Mouse (Mus musculus): ENCODE results near the gene D17Wsu92e. TPM values are rescaled to one million over a fixed set of nuclear protein-coding genes. Genes with fewer than 3 reads are reported as not detected.

Gene D17Wsu92e
- polyA plus RNA-seq, 1 experiment from 2014 or later: 23.8 TPM

DNA sequence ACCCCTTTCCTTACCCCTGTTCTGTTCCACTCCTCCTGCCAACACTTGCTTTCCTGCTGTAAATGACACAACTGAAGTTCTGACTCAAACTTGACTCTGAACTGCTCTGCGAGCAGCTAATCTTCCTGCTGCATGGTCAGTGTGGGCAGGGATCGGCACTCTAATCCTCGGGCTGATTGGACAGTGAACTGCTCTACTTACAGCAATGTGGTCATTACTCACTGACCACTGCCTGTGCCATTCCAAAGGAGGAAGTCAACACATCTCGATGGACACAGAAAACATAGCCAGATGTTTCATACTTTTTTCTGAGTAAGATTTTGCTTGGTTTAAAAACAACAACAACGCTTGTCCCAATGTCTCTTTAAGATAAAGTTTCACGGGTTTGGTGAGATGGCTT is 55.4 kb downstream of the D17Wsu92e start:
- Histone ChIP-seq H3K27ac (ENCODE audit: low read depth) (no peak overlapping the region), H3K4me2 (ENCODE audit: low read depth, low read length) (no peak overlapping the region), H3K9ac (replicated peaks) (no peak overlapping the region), H3K9me3 (ENCODE audit: low read length) (peaks cover 6% of the 10 kb centered on the region), H3K4me1 (ENCODE audit: insufficient read depth) (no peaks in the 10 kb centered on the region), H3K4me3 (ENCODE audit: low read depth, low read length) (no peak overlapping the region), H3K36me3 (replicated peaks; ENCODE audit: insufficient read depth, low read length) (peaks cover 35% of the 10 kb centered on the region), H3K27me3 (ENCODE audit: insufficient read depth, low read length) (no peaks in the 10 kb centered on the region)
- TF ChIP-seq EP300 (IDR thresholded peaks at IDR 0.05; ENCODE audit: low read depth) (no peak), CTCF (IDR thresholded peaks at IDR 0.05; ENCODE audit: low read depth) (no peak)
- ATAC-seq (no peak), DNase-seq (no peak)
- 92% methylated on average over 6 of the region's 6 CpGs for WGBS (ENCODE audit: insufficient replicate concordance)

DNA sequence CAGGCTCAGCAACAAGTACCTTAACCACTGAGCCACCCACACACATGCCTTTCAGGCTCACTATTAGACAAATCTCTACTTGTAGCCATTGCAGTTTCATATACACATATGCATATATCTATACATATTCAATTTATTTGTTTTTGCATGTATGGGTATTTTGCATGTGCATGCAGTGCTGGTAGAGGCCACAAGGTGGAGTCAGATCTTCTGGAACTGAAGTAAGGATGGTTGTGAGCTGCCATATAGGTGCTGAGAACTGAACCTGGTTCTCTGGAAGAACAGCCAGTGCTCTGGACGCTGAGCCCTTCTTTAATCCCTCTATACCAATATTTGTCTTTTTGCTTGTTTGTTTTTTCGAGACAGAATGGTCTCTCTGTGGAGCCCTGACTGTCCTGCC is 56.0 kb downstream of the D17Wsu92e start:
- DNase-seq: no peak
- Histone ChIP-seq H3K4me2 (ENCODE audit: low read depth, low read length) (no peak overlapping the region), H3K27me3 (ENCODE audit: insufficient read depth, low read length) (no peaks in the 10 kb centered on the region), H3K9me3 (ENCODE audit: low read length) (peaks cover 6% of the 10 kb centered on the region), H3K36me3 (replicated peaks; ENCODE audit: insufficient read depth, low read length) (peaks cover 35% of the 10 kb centered on the region), H3K27ac (ENCODE audit: low read depth) (no peak overlapping the region), H3K9ac (replicated peaks) (no peak overlapping the region), H3K4me3 (ENCODE audit: low read depth, low read length) (no peak overlapping the region), H3K4me1 (ENCODE audit: insufficient read depth) (no peaks in the 10 kb centered on the region)
- peak; percentile 51 for TF ChIP-seq CTCF (IDR thresholded peaks at IDR 0.05; ENCODE audit: low read depth)
- TF ChIP-seq EP300 (IDR thresholded peaks at IDR 0.05; ENCODE audit: low read depth): no peak
- no peak for ATAC-seq
- 75% methylated on average over 2 of the region's 2 CpGs for WGBS (ENCODE audit: insufficient replicate concordance)

DNA sequence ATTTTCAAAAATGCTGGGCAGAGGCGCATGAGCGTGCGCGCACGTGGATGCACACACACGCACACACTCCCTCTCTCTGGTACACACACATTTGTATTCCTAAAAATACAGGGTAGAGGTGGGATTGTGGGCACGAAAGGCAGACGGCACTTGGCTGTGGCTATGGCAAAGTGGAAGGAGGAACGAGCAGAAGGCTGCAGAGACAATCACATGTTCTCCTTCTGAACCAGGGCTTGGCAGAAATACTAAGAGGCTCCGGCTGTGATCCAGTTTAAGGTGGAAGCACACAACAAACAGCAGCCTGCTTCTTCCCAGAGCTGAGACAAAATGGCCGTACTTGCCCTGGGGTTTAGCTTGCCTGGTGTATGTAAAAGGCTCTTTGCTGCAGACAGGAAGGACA is 57.6 kb downstream of the D17Wsu92e start:
- WGBS (ENCODE audit: insufficient replicate concordance): 93% methylated on average over 11 of the region's 11 CpGs
- Histone ChIP-seq H3K27ac (ENCODE audit: low read depth) (no peak overlapping the region), H3K4me3 (ENCODE audit: low read depth, low read length) (no peak overlapping the region), H3K9me3 (ENCODE audit: low read length) (peaks cover 6% of the 10 kb centered on the region), H3K4me1 (ENCODE audit: insufficient read depth) (peaks cover 4% of the 10 kb centered on the region; the same call in 1 of the 2 replicates), H3K36me3 (replicated peaks; ENCODE audit: insufficient read depth, low read length) (peaks cover 31% of the 10 kb centered on the region), H3K4me2 (ENCODE audit: low read depth, low read length) (no peak overlapping the region), H3K9ac (replicated peaks) (no peak overlapping the region), H3K27me3 (ENCODE audit: insufficient read depth, low read length) (no peaks in the 10 kb centered on the region)
- TF ChIP-seq EP300 (IDR thresholded peaks at IDR 0.05; ENCODE audit: low read depth): no peak
- no peak for TF ChIP-seq CTCF (IDR thresholded peaks at IDR 0.05; ENCODE audit: low read depth)
- ATAC-seq (no peak), DNase-seq (no peak)

DNA sequence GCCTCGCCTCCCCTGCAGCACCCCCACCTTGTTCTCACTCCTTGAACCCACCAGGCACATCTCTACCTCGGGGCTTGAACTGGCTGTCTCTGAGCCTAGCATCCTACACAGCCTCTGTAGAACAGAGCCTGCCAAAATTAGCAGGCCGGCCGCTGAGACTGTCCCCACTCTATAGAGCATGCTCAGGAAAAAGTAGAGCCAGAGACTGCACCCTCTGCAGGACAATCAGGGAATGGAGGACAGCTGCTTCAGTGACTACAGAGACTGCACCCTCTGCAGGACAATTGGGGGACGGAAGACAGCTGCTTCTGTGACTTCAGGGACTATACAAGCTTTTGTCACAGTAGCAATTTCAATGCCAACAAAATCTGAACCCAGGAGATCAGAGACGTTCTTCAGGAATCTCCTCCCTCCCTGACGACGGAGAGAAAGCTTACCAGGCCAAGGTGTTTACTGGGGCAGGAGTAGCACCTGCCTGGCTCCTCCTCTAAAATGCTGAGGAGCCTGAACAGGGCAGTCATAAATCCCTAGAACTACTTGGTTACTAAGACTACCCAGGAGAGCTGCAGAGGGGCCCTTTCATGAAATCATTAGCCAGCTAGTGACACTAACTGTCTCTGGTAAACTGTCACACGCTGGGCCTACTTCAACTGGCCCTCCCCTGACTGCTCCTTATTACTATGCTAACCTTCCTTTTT is 58.7 kb downstream of the D17Wsu92e start:
- Histone ChIP-seq H3K36me3 (replicated peaks; ENCODE audit: insufficient read depth, low read length) (peaks cover 27% of the 10 kb centered on the region), H3K4me1 (ENCODE audit: insufficient read depth) (peaks cover 4% of the 10 kb centered on the region; the same call in 1 of the 2 replicates), H3K9me3 (ENCODE audit: low read length) (peaks cover 6% of the 10 kb centered on the region), H3K27me3 (ENCODE audit: insufficient read depth, low read length) (no peaks in the 10 kb centered on the region), H3K9ac (replicated peaks) (no peak overlapping the region), H3K27ac (ENCODE audit: low read depth) (no peak overlapping the region), H3K4me3 (ENCODE audit: low read depth, low read length) (no peak overlapping the region), H3K4me2 (ENCODE audit: low read depth, low read length) (no peak overlapping the region)
- WGBS (ENCODE audit: insufficient replicate concordance): 53% methylated on average over 9 of the region's 9 CpGs
- TF ChIP-seq EP300 (IDR thresholded peaks at IDR 0.05; ENCODE audit: low read depth): no peak
- TF ChIP-seq CTCF (IDR thresholded peaks at IDR 0.05; ENCODE audit: low read depth): peak; percentile 91
- ATAC-seq: peak; percentile 71; the same call in 1 of the 2 replicates
- peak; percentile 73 for DNase-seq

DNA sequence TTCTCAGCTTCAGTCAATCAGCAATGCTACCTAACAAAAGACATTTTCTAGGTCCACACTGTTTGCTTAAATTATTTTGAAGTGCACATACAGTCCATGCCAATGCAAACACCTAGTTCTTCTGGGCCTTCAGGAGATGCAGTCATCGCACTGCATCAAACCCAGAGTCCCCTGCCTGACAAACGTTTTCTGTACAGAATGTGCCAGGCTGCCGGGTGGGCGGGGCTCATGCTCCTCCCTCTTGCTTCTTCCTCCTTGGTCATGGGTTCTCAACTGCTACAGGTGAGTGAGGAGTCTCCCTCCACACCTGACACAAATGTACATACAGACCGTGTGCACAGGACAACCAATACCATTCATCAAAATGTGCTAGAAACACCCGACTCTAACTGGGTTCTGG is 60.3 kb downstream of the D17Wsu92e start:
- TF ChIP-seq EP300 (IDR thresholded peaks at IDR 0.05; ENCODE audit: low read depth) (no peak), CTCF (IDR thresholded peaks at IDR 0.05; ENCODE audit: low read depth) (no peak)
- peaks cover 6% of the 10 kb centered on the region for H3K9me3 ChIP-seq (ENCODE audit: low read length)
- H3K4me2 ChIP-seq (ENCODE audit: low read depth, low read length): no peak overlapping the region
- WGBS (ENCODE audit: insufficient replicate concordance): 71% methylated on average over 6 of the region's 6 CpGs
- H3K9ac ChIP-seq (replicated peaks): no peak overlapping the region
- H3K27me3 ChIP-seq (ENCODE audit: insufficient read depth, low read length): no peaks in the 10 kb centered on the region
- H3K4me1 ChIP-seq (ENCODE audit: insufficient read depth): peaks cover 4% of the 10 kb centered on the region; the same call in 1 of the 2 replicates
- H3K36me3 ChIP-seq (replicated peaks; ENCODE audit: insufficient read depth, low read length): peaks cover 15% of the 10 kb centered on the region
- no peak overlapping the region for H3K27ac ChIP-seq (ENCODE audit: low read depth)
- H3K4me3 ChIP-seq (ENCODE audit: low read depth, low read length): no peak overlapping the region
- DNase-seq: no peak
- no peak for ATAC-seq

DNA sequence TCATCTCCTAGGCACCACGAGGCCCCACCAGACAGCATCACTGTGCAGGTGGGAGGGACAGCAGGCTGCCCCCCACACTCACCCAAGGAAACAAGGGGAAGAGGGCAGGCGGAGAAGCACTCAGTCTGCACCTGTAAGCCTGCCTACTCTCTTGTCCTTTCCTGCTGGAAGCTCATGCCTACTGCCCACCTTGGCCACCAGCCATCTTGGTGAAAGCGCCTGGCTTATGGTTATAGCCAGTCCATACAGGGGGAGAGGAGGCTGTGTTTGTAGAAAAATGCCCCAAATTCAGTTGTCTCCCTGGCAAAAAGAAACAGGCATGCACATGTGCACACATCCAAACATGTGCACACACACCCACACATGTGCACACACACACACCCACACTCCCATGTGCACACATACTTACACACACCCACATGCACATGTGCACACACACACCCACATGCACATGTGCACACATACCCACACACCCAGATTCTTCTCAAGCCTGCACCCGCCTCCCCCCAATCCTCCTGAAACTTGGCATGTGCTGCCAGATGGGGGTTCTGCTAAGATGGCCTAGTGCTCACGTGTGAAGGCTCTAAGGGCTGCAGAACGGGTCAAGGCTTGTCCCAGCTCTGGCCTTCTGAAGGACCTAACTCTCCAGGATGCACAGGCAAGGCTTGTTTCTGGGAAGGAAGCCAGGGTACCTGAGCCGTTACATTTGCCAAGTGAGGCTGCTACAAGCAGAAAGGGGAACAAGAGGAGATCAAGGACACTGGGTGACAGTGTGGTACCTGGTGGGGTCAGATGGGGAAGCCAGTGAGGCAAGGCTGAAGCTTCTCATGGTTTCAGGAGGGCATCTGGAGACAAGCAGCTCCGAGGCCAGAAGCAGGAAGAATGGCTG is 68.9 kb downstream of the D17Wsu92e start:
- no peak for ATAC-seq
- H3K9ac ChIP-seq (replicated peaks): no peak overlapping the region

More for the DNA sequence above, 68.9 kb downstream of the D17Wsu92e start:
- peaks cover 19% of the 10 kb centered on the region for H3K36me3 ChIP-seq (replicated peaks; ENCODE audit: insufficient read depth, low read length)
- 80% methylated on average over 8 of the region's 8 CpGs for WGBS (ENCODE audit: insufficient replicate concordance)
- TF ChIP-seq EP300 (IDR thresholded peaks at IDR 0.05; ENCODE audit: low read depth): no peak
- TF ChIP-seq CTCF (IDR thresholded peaks at IDR 0.05; ENCODE audit: low read depth): no peak
- H3K4me2 ChIP-seq (ENCODE audit: low read depth, low read length): no peak overlapping the region
- no peak for DNase-seq
- no peaks in the 10 kb centered on the region for H3K27me3 ChIP-seq (ENCODE audit: insufficient read depth, low read length)
- H3K4me3 ChIP-seq (ENCODE audit: low read depth, low read length): no peak overlapping the region
- no peak overlapping the region for H3K27ac ChIP-seq (ENCODE audit: low read depth)
- no peaks in the 10 kb centered on the region for H3K4me1 ChIP-seq (ENCODE audit: insufficient read depth)
- no peaks in the 10 kb centered on the region for H3K9me3 ChIP-seq (ENCODE audit: low read length)
